Mouse (Mus musculus) embryonic fibroblast, embryonic 13.5 days (primary cell): ENCODE data around the gene Foxp1. TPM values are rescaled to one million over a fixed set of nuclear protein-coding genes. Genes with fewer than 3 reads are reported as not detected.

Source experiments
- H3K27ac ChIP-seq: 2 replicates; pipeline ENCODE4 v1.5.1; 2012; ENCODE audit warnings: low read length, control low read depth, inconsistent platforms; ENCODE audit not compliant: insufficient read depth
- H3K4me1 ChIP-seq: 2 replicates; pipeline ENCODE4 v1.6.1; 2011; ENCODE audit warnings: low read length; ENCODE audit not compliant: control insufficient read depth, insufficient read depth
- H3K4me3 ChIP-seq: 2 replicates; pipeline ENCODE4 v1.5.1; 2011; ENCODE audit warnings: mild to moderate bottlenecking, control low read depth, low read length; ENCODE audit not compliant: insufficient read depth
- CTCF ChIP-seq: IDR thresholded peaks from 2 replicates; pipeline ENCODE4 v1.5.1; 2011; ENCODE audit warnings: mild to moderate bottlenecking, control low read depth, low read length, moderate library complexity, borderline replicate concordance; ENCODE audit not compliant: insufficient read depth
- POLR2A ChIP-seq: IDR thresholded peaks from 2 replicates; pipeline ENCODE4 v1.6.1; 2011; ENCODE audit warnings: low read depth, mild to moderate bottlenecking, control low read depth, low read length, moderate library complexity
- polyA plus RNA-seq: library from polyadenylated mRNA; stranded (reverse); fragments of >200 nt; gene quantifications from 2 replicates; pipeline ENCODE4 v1.2.4, GENCODE M21; 2011; ENCODE audit warnings: low read depth; ENCODE audit not compliant: missing spikeins, insufficient read length

Gene Foxp1
- polyA plus RNA-seq, 1 experiment, result 137 TPM

DNA sequence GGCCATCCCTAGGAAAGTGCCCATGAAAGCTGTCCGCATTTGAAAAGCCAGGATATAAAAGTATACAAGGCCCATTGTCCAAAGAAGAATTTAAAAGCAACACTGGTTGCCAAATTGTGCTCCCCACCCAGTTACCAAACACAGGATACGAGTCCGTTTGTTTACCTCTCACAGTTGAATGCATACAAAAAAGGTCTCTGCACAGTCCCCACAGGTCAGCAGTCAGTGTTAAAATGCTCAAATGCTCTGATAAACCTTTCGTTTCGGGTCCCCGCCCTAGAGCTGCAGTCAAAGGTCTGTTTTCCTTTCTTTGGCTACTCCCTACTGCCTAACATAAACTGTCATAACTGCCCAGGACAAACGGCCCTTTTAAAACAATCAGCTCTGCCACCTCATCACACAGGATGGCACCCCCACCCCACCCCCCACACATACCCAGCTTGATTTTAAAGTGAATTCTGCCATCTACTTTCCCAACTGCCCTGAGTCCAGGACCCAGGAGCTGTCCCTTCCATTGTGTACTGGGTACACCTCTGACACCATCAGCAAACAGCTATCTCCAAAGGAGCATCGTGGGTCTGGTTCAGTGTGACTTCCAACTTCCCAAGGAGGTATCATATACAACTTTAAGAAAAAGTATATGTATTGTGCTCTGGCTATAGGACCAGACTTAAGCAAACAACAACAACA, 510.5 kb downstream of the Foxp1 start:
- Histone ChIP-seq H3K4me1 (peaks cover 6% of the 10 kb centered on the region), H3K27ac (no peak overlapping the region), H3K4me3 (no peak overlapping the region)
- no peak for TF ChIP-seq CTCF
- TF ChIP-seq POLR2A, result no peak

- TF ChIP-seq CTCF (no peak), POLR2A (no peak)
- H3K4me3 ChIP-seq, result no peak overlapping the region
- no peak overlapping the region for H3K27ac ChIP-seq
- H3K4me1 ChIP-seq, result peaks cover 3% of the 10 kb centered on the region
Measured at GRCm38 (mm10) chr6:99009771-99010170, 512.8 kb downstream of the Foxp1 start.

DNA sequence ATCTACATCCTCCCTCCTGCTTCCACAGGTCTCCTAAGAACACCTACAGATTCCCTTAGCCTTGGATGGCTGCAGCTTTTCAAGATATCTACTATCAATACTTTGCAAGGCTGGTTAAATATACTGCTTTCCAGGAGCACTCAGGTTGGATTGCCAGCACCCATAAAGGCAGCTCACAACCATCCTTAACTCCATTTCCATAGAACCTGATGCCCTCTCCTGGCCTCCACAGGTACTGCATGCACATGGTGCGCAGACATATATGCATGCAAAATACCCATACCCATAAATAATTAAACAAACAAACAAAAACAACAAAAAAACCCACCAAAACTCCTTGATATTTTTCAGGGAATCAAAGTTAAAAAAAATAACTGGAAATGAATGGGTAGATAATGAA, 514.0 kb downstream of the Foxp1 start:
- H3K4me1 ChIP-seq, result no peaks in the 10 kb centered on the region; the same call in 1 of the 2 replicates
- TF ChIP-seq CTCF, result peak; percentile 17; the same call in 1 of the 2 replicates
- TF ChIP-seq POLR2A, result no peak
- H3K27ac ChIP-seq, result no peak overlapping the region
- H3K4me3 ChIP-seq, result no peak overlapping the region

DNA sequence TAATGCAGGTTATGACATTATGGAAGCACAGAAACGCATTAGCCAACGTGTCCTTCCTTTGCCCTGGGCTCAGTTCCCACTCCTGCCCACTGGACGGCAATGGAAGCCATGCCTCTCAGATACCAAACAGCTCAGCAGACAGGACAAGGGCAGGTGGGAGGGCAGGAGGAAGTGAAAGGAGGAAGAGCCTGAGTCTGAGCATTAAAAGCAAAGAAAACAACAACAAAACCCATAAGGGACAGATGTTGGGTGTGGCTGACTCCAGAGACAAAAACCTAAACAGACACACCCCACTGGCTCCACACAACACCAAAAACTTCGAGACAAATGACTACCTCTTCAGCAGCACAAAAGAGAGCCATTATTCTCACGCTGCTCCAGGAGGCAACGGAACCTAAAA, 515.0 kb downstream of the Foxp1 start:
- Histone ChIP-seq H3K27ac (no peak overlapping the region), H3K4me3 (no peak overlapping the region), H3K4me1 (no peaks in the 10 kb centered on the region)
- TF ChIP-seq CTCF, result no peak
- no peak for TF ChIP-seq POLR2A

DNA sequence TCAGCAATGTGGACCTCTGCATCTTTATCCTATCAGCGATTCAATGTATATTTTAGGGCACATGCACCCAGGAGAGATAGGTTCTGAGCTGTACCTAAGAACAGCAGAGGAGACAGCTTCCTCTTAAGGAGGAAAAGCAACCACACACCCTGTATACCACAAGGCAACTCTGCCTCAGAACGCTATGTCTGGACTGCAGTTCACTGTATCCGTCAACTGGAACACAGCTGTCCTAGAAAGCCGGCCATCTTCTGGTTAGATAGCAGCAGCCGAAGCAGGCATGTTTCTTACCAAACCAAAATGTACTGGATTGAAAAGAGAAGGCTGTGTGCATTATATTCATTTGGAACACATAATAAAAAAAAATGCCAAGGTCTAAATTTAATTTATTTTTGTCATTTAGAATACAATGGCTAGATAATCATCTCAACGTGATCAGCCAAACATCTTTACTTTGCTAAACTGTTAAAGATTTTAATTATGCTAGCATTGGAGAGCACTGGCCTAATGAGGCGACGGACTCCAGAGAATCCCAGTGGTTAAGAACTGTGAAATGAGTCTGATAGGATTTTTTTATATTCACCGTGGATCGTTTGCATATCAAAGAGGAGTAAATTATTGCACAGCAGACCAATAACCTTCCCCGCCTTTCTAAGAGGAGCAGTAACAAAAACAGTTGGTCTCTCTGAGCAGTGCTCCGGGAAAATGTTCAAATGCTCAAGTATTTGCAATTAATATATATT, 518.1 kb downstream of the Foxp1 start:
- H3K4me1 ChIP-seq, result no peaks in the 10 kb centered on the region; the same call in 1 of the 2 replicates
- no peak overlapping the region for H3K27ac ChIP-seq
- no peak overlapping the region for H3K4me3 ChIP-seq
- TF ChIP-seq POLR2A, result no peak
- no peak for TF ChIP-seq CTCF

DNA sequence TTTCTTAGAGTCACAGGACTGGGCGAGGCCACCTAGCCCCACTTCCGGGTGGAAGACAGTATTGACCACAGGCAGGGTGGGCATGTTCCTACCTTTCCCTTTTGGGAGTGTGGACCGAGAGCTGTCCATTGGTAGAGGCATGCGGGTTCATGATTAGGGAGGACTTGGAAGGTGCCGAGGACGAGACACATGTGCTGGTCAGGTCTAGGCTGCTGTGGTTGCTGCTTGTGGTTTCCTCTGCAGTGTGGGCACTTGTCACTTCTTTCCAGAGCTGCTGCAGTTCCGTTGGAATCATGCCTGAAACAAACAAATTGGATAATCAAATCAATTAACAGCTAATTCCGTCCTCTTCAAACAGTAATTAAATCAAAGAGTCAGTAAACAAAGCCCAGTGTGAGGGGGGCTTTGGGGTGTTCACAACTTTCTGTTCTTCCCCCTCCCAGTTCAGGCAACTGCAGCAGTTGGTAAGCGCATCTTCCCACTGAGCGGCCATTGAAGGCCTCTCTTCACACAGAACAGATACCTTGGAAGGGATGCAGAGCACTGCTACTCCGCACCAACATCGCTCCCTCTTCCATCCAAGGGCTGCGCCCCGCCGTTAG, 519.3 kb downstream of the Foxp1 start:
- no peak overlapping the region for H3K4me3 ChIP-seq
- no peaks in the 10 kb centered on the region; the same call in 1 of the 2 replicates for H3K4me1 ChIP-seq
- no peak for TF ChIP-seq CTCF
- TF ChIP-seq POLR2A, result no peak
- no peak overlapping the region for H3K27ac ChIP-seq

- H3K27ac ChIP-seq, result no peak overlapping the region
- H3K4me1 ChIP-seq, result no peaks in the 10 kb centered on the region; the same call in 1 of the 2 replicates
- H3K4me3 ChIP-seq, result no peak overlapping the region
- no peak for TF ChIP-seq CTCF
Measured at GRCm38 (mm10) chr6:99001637-99002036, 520.9 kb downstream of the Foxp1 start.

- Histone ChIP-seq H3K27ac (no peak overlapping the region), H3K4me3 (no peak overlapping the region), H3K4me1 (peaks cover 2% of the 10 kb centered on the region)
- TF ChIP-seq POLR2A (no peak), CTCF (no peak)
Measured at GRCm38 (mm10) chr6:98998971-98999932, 523.3 kb downstream of the Foxp1 start.

GRCm38 (mm10) chr6:98997742-98998141, 524.8 kb downstream of the Foxp1 start:
- no peak for TF ChIP-seq POLR2A
- no peak for TF ChIP-seq CTCF
- peaks cover 4% of the 10 kb centered on the region for H3K4me1 ChIP-seq
- H3K4me3 ChIP-seq, result no peak overlapping the region
- H3K27ac ChIP-seq, result no peak overlapping the region

GRCm38 (mm10) chr6:98996822-98997221, 525.7 kb downstream of the Foxp1 start:
- H3K27ac ChIP-seq, result no peak overlapping the region
- TF ChIP-seq CTCF, result no peak
- H3K4me1 ChIP-seq, result peaks cover 4% of the 10 kb centered on the region
- no peak overlapping the region for H3K4me3 ChIP-seq
